Mouse (Mus musculus): ENCODE results near the gene Ccnl1.

Gene Ccnl1

GRCm38 (mm10) chr3:65958840-65959185, 764 bp upstream of the Ccnl1 start:
- peak; percentile 28 to 40 for DNase-seq

- DNase-seq = peak; percentile 77 to 84
These were observed 563 bp downstream of the Ccnl1 start for GRCm38 (mm10) chr3:65957271-65958101.

- DNase-seq = no peak
These were observed 3.3 kb downstream of the Ccnl1 start for GRCm38 (mm10) chr3:65954499-65955391.

- peak; percentile 69 to 76 for DNase-seq
These were observed 7.2 kb downstream of the Ccnl1 start for GRCm38 (mm10) chr3:65950831-65951365.

- DNase-seq = no peak
These were observed 7.7 kb downstream of the Ccnl1 start for GRCm38 (mm10) chr3:65950304-65950703.

- no peak for DNase-seq
These were observed 12.6 kb downstream of the Ccnl1 start for GRCm38 (mm10) chr3:65945277-65945932.

GRCm38 (mm10) chr3:65944713-65945112, 13.3 kb downstream of the Ccnl1 start:
- DNase-seq = no peak

- DNase-seq = no peak
These were observed 14.6 kb downstream of the Ccnl1 start for GRCm38 (mm10) chr3:65943453-65943852.

GRCm38 (mm10) chr3:65941052-65941451, 17.0 kb downstream of the Ccnl1 start:
- no peak for DNase-seq

- DNase-seq = no peak
These were observed 19.8 kb downstream of the Ccnl1 start for GRCm38 (mm10) chr3:65938211-65938610.

- peak; percentile 41 to 60 for DNase-seq
These were observed 21.7 kb downstream of the Ccnl1 start for GRCm38 (mm10) chr3:65936384-65936783.

GRCm38 (mm10) chr3:65935153-65935552, 22.9 kb downstream of the Ccnl1 start:
- DNase-seq = no peak

- peak; percentile 52 to 68 for DNase-seq
These were observed 24.3 kb downstream of the Ccnl1 start for GRCm38 (mm10) chr3:65933726-65934125.

GRCm38 (mm10) chr3:65931542-65931941, 26.5 kb downstream of the Ccnl1 start:
- no peak for DNase-seq

- DNase-seq = peak; percentile 37 to 39
These were observed 27.4 kb downstream of the Ccnl1 start for GRCm38 (mm10) chr3:65930636-65931035.

GRCm38 (mm10) chr3:65929821-65930633, 28.0 kb downstream of the Ccnl1 start:
- DNase-seq = peak; percentile 71 to 82

- peak; percentile 43 to 74 for DNase-seq
These were observed 28.7 kb downstream of the Ccnl1 start for GRCm38 (mm10) chr3:65929304-65929783.

GRCm38 (mm10) chr3:65928614-65929272, 29.3 kb downstream of the Ccnl1 start:
- no peak for DNase-seq

- peak; percentile 38 to 64 for DNase-seq
These were observed 30.4 kb downstream of the Ccnl1 start for GRCm38 (mm10) chr3:65927685-65928084.

GRCm38 (mm10) chr3:65927101-65927501, 30.9 kb downstream of the Ccnl1 start:
- DNase-seq = no peak

- DNase-seq = no peak
These were observed 31.6 kb downstream of the Ccnl1 start for GRCm38 (mm10) chr3:65926426-65926825.

All from cerebellum, postnatal 25 days (tissue).